Mouse (Mus musculus) common myeloid progenitor, adult 5-6 weeks (primary cell): ENCODE measurements around the gene Nfix. TPM values are rescaled to one million over a fixed set of nuclear protein-coding genes. Genes with fewer than 3 reads are reported as not detected.
A peak's percentile ranks its signal among the peaks of the same experiment; 100 is the strongest.

Source experiments
- ATAC-seq: replicated peaks from 2 replicates; pipeline ENCODE4 v1.8.0; 2016; ENCODE audit warnings: low read depth, mild to moderate bottlenecking, moderate TSS enrichment, inconsistent platforms; ENCODE audit not compliant: poor library complexity, severe bottlenecking
- total RNA-seq: library from RNA; stranded (forward); fragments of 200-1000, 187-1606 nt; gene quantifications from 2 replicates; pipeline ENCODE4 v1.2.3, GENCODE M21; 2017

Nfix gene
- total RNA-seq: 11.6 and 15.5 TPM in 2 replicates

- ATAC-seq: peak; percentile 26; the same call in 1 of the 2 replicates
Measured at GRCm38 (mm10) chr8:84799999-84800831, at the start of gene Nfix. Gene Nfix (minus strand): TSS chr8:84800344.

GRCm38 (mm10) chr8:84847684-84848435 is 47.7 kb upstream of the Nfix start:
- peak; percentile 38 for ATAC-seq

- peak; percentile 87 for ATAC-seq
Measured at GRCm38 (mm10) chr8:84846722-84847572, 46.8 kb upstream of the Nfix start, which contains the start of gene Calr. Gene Calr (minus strand): TSS chr8:84846934.

- ATAC-seq: no peak
Measured at GRCm38 (mm10) chr8:84846094-84846721, 46.1 kb upstream of the Nfix start.

GRCm38 (mm10) chr8:84845355-84846093 is 45.4 kb upstream of the Nfix start:
- no peak for ATAC-seq

GRCm38 (mm10) chr8:84844397-84845070 is 44.4 kb upstream of the Nfix start:
- no peak for ATAC-seq

- no peak for ATAC-seq
Measured at GRCm38 (mm10) chr8:84841514-84841913, 41.4 kb upstream of the Nfix start.

- ATAC-seq: peak; percentile 91
Measured at GRCm38 (mm10) chr8:84840248-84840999, 40.3 kb upstream of the Nfix start, which contains the start of gene Rad23a. Gene Rad23a (minus strand): TSS chr8:84840665.

GRCm38 (mm10) chr8:84839875-84840247 is 39.7 kb upstream of the Nfix start:
- ATAC-seq: no peak

- no peak for ATAC-seq
Measured at GRCm38 (mm10) chr8:84839411-84839810, 39.3 kb upstream of the Nfix start.

GRCm38 (mm10) chr8:84838513-84838912 is 38.4 kb upstream of the Nfix start:
- no peak for ATAC-seq

- no peak for ATAC-seq
Measured at GRCm38 (mm10) chr8:84837912-84838470, 37.8 kb upstream of the Nfix start.

GRCm38 (mm10) chr8:84837149-84837911 is 37.2 kb upstream of the Nfix start:
- no peak for ATAC-seq

- no peak for ATAC-seq
Measured at GRCm38 (mm10) chr8:84834866-84835855, 35.0 kb upstream of the Nfix start.

- no peak for ATAC-seq
Measured at GRCm38 (mm10) chr8:84834002-84834865, 34.1 kb upstream of the Nfix start.
